Comparison of ENCODE assay signal across 20 mouse cellular contexts in genomic region chr1:183803826-183804225, GRCm38 (mm10).
DNase-seq lines count a peak whose midpoint lies in the region; ATAC-seq lines count a peak whose summit lies in the region.
"Had no signal": no experiment of that assay in that cellular context is flagged by ENCODE, and none has a peak within 500 bp of the region (broad histone marks: within the 10 kb centered on the region; RNA-seq: fewer than 3 reads in every experiment).

No protein-coding gene starts in this region.

- peak; percentile 28 for DNase-seq in lung, postnatal 25 days (ENCODE audit: low spot score)
- DNase-seq in lung, postnatal 4 days, result no peak
- no peak for DNase-seq in cerebellum, adult 9-11 months
- no peak for DNase-seq in layer of hippocampus, postnatal 36 days
- DNase-seq: adrenal gland, postnatal 36 days; cerebellum, adult 2 months; kidney, adult 8-10 months; kidney, postnatal 25 days; right cerebral cortex, postnatal 25 days had no signal

- peak; percentile 48 for ATAC-seq in megakaryocyte, adult 5-6 weeks (ENCODE audit: poor library complexity, severe bottlenecking)
- ATAC-seq in erythroid progenitor cell, adult 5-6 weeks (replicated peaks; ENCODE audit: low FRiP score, poor library complexity, severe bottlenecking), result no peak
- ATAC-seq: forebrain, embryonic 14.5 days; inflammation-experienced regulatory T-cells, adult 6 months had no signal

- no peak overlapping the region for H3K4me3 ChIP-seq in brown adipose tissue, adult 24 weeks (ENCODE audit: insufficient read depth, low read depth, low read length)
- H3K4me3 ChIP-seq: embryonic facial prominence, embryonic 10.5 days; heart, embryonic 15.5 days; midbrain, embryonic 12.5 days; neural tube, embryonic 15.5 days had no signal

- H3K27ac ChIP-seq in brown adipose tissue, adult 24 weeks (replicated peaks; ENCODE audit: low read depth, low read length), result peak overlapping the region; percentile 58; the same call in 1 of the 2 replicates
- H3K27ac ChIP-seq: embryonic facial prominence, embryonic 10.5 days; heart, embryonic 15.5 days; macrophage; midbrain, embryonic 12.5 days; neural tube, embryonic 15.5 days; stomach, postnatal 0 days had no signal

- peaks cover 6% of the 10 kb centered on the region; the same call in 1 of the 2 replicates for H3K4me1 ChIP-seq in brown adipose tissue, adult 24 weeks (ENCODE audit: control insufficient read depth, insufficient read depth, insufficient read length, low read length)
- H3K4me1 ChIP-seq: heart, embryonic 15.5 days; midbrain, embryonic 12.5 days; neural tube, embryonic 15.5 days had no signal
